Mouse (Mus musculus): ENCODE results near the gene Col4a4.

DNA sequence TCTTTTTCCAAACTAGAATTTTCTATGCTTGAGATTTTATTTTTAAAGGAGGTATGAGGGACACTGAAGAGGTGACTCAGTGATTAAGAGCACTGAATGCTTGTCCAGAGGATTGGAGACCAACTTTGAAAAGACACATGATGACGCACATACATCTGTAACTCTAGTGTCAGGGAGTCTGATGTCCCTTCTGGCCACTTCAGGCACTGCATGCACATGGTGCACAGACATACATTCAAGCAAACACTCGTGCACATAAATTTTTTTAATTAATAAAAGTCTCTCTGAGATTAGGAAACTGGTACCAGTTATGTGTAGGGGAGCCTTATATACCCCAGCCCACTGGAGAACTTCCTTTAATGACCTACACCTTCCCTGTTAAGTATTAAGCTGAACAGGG, 10.5 kb downstream of the Col4a4 start:
- TF ChIP-seq POLR2A (IDR thresholded peaks at IDR 0.05; ENCODE audit: low read depth, low read length) (no peak), CTCF (IDR thresholded peaks at IDR 0.05; ENCODE audit: extremely low read depth, insufficient read length, insufficient replicate concordance, low read depth, low read length) (no peak)

All from small intestine, adult 2 months (tissue).